Mouse (Mus musculus) leukemia stem cell, adult 10-12 weeks (primary cell): Measurements from ENCODE around the gene Gm28576. TPM values are rescaled to one million over a fixed set of nuclear protein-coding genes. Genes with fewer than 3 reads are reported as not detected.

Experiments used
- polyA plus RNA-seq: library from polyadenylated mRNA; stranded (reverse); fragments of >175 nt; gene quantifications from 2 replicates; pipeline ENCODE4 v1.2.3, GENCODE M21; 2012; ENCODE audit warnings: low replicate concordance

Gm28576 gene
- polyA plus RNA-seq = not detected in 2 replicates

DNA sequence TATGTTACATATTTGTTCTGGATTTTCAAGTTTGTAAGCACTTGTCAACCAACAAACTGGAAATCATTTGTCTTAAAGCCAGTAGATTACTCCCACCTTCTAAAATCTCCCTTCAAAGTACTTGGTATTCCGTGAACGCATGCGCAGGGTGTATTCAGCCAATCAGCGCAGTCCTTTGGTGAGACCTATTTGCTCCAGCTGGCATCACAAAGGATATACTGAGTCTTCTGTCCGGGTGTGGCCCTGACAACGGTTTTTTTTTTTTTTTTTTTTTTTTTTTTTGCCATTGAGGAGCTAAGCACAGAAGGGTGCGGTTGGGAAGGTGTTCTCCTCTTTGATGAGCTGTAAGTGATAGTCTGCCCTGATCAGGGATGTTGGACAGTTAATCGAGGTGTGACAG, at the start of gene Gm28576:
Gm28576 (plus strand) TSS at position 301 of the 400 bp plus-strand sequence.

Other genes starting within 250 kb of the Gm28576 start
- not detected in 2 replicates for gene Gm20826, start 84.5 kb upstream of the Gm28576 start, polyA plus RNA-seq